Mouse (Mus musculus) liver, embryonic 16.5 days (tissue): ENCODE data around the gene Usp4. TPM values are rescaled to one million over a fixed set of nuclear protein-coding genes. Genes with fewer than 3 reads are reported as not detected.
"Not testable (repeated sequence)": the region's sequence is repeated elsewhere in the genome, so short reads cannot be mapped to it uniquely, and the experiment has no call there.

Experiments
- ATAC-seq: fragments of 200-750 bp; cut with Nextera tagmentation; 2 replicates; pipeline ENCODE4 v1.8.0; 2017; ENCODE audit warnings: low read depth, mild to moderate bottlenecking, moderate number of reproducible peaks, moderate library complexity
- H3K27ac ChIP-seq: fragments of 300-500 bp; sonication (generic); 2 replicates; pipeline ENCODE4 v1.5.1; 2014; ENCODE audit warnings: mild to moderate bottlenecking, low read length
- H3K27me3 ChIP-seq: fragments of 300-500 bp; sonication (generic); 2 replicates; pipeline ENCODE4 v1.6.1; 2014; ENCODE audit warnings: low read depth, low read length, mixed read lengths; ENCODE audit not compliant: control insufficient read depth, insufficient read depth
- H3K36me3 ChIP-seq: fragments of 300-500 bp; sonication (generic); 2 replicates; pipeline ENCODE4 v1.6.1; 2014; ENCODE audit warnings: mild to moderate bottlenecking; ENCODE audit not compliant: control insufficient read depth, insufficient read depth
- H3K4me1 ChIP-seq: fragments of 300-500 bp; sonication (generic); 2 replicates; pipeline ENCODE4 v1.6.1; 2014; ENCODE audit warnings: low read depth, low read length, mixed read lengths; ENCODE audit not compliant: control insufficient read depth
- H3K4me2 ChIP-seq: fragments of 300-500 bp; sonication (generic); 2 replicates; pipeline ENCODE4 v1.6.1; 2014; ENCODE audit warnings: low read depth, low read length, mixed read lengths
- H3K4me3 ChIP-seq: fragments of 300-500 bp; sonication (generic); 2 replicates; pipeline ENCODE4 v1.5.1; 2014; ENCODE audit warnings: low read depth, mild to moderate bottlenecking, low read length
- H3K9ac ChIP-seq: fragments of 300-500 bp; sonication (generic); 2 replicates; pipeline ENCODE4 v1.6.1; 2014; ENCODE audit warnings: low read depth, low read length
- H3K9me3 ChIP-seq: fragments of 300-500 bp; sonication (generic); replicated peaks from 2 replicates; pipeline ENCODE4 v1.6.1; 2016; ENCODE audit warnings: low read length; ENCODE audit not compliant: control insufficient read depth
- WGBS: fragments of 180-500 bp; shearing (Covaris S2); extraction: QIAGEN DNeasy Blood & Tissue Kit; methylation state at CpG from one replicate; pipeline ENCODE4 v1.1.7; 2014; ENCODE audit not compliant: insufficient replicate concordance; 5-methylcytosine and 5-hydroxymethylcytosine counted together
- polyA plus RNA-seq: library from polyadenylated mRNA; unstranded; fragments of >200 nt; fragmentation: Nextera tagmentation; extraction: Ambion mirVana; gene quantifications from 2 replicates; pipeline ENCODE4 v1.2.1, GENCODE M21; 2015

The Usp4 gene
- polyA plus RNA-seq, 1 experiment from 2014 or later, result 68.8 TPM

- WGBS, result 86% methylated on average over 3 of the region's 3 CpGs
- H3K4me3 ChIP-seq, result no peak overlapping the region
Observed at GRCm38 (mm10) chr9:108317572-108317971, 30.1 kb upstream of the Usp4 start.

GRCm38 (mm10) chr9:108318462-108318861, 29.2 kb upstream of the Usp4 start:
- Histone ChIP-seq H3K27ac (no peak overlapping the region), H3K9ac (no peak overlapping the region), H3K36me3 (peaks cover 20% of the 10 kb centered on the region), H3K4me2 (no peak overlapping the region), H3K4me1 (no peaks in the 10 kb centered on the region; the same call in none of the 2 replicates), H3K4me3 (no peak overlapping the region), H3K27me3 (no peaks in the 10 kb centered on the region), H3K9me3 (no peaks in the 10 kb centered on the region)
- no peak for ATAC-seq
- WGBS, result 79% methylated on average over 2 of the region's 2 CpGs

More at GRCm38 (mm10) chr9:108317572-108317971, 30.1 kb upstream of the Usp4 start:
- H3K27me3 ChIP-seq, result no peaks in the 10 kb centered on the region
- ATAC-seq, result no peak
- no peaks in the 10 kb centered on the region for H3K9me3 ChIP-seq
- no peaks in the 10 kb centered on the region; the same call in 1 of the 2 replicates for H3K4me1 ChIP-seq
- H3K36me3 ChIP-seq, result peaks cover 20% of the 10 kb centered on the region
- H3K9ac ChIP-seq, result no peak overlapping the region
- H3K27ac ChIP-seq, result no peak overlapping the region
- no peak overlapping the region for H3K4me2 ChIP-seq

GRCm38 (mm10) chr9:108322054-108322453, 25.6 kb upstream of the Usp4 start:
- ATAC-seq, result not testable (repeated sequence)

GRCm38 (mm10) chr9:108324784-108325183, 22.9 kb upstream of the Usp4 start:
- Histone ChIP-seq H3K9me3 (no peaks in the 10 kb centered on the region; the same call in 1 of the 2 replicates), H3K27me3 (no peaks in the 10 kb centered on the region), H3K4me1 (peaks cover 5% of the 10 kb centered on the region), H3K4me3 (no peak overlapping the region), H3K27ac (no peak overlapping the region), H3K9ac (no peak overlapping the region), H3K36me3 (peaks cover 40% of the 10 kb centered on the region), H3K4me2 (no peak overlapping the region)
- ATAC-seq, result no peak
- WGBS, result 97% methylated on average over 1 of the region's 1 CpGs

More at GRCm38 (mm10) chr9:108322054-108322453, 25.6 kb upstream of the Usp4 start:
- H3K4me2 ChIP-seq, H3K4me3 ChIP-seq, H3K9ac ChIP-seq, H3K27ac ChIP-seq, H3K9me3 ChIP-seq, H3K27me3 ChIP-seq, H3K4me1 ChIP-seq: not testable (repeated sequence)
- H3K36me3 ChIP-seq, result peaks cover 25% of the 10 kb centered on the region
- WGBS, result 82% methylated on average over 7 of the region's 7 CpGs

DNA sequence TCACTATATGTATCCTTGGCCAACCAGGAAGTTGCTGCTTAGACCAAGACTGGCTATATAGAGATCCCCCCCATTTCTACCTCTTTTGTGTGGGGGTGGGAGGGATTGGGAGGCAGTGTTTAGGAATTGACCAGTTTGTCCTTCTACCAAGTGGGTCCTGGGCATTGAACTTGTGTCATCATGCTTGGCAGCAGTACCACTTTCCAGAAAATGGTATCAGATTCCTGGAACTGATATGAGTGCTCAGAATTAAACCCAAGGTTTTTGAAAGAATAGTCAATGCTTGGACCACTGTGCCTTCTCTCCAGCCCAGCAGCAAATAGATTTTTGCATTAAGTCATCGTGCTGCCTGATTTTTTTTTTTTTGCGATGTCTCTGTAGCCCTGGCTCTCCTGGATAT, 21.8 kb upstream of the Usp4 start:
- Histone ChIP-seq H3K36me3 (peaks cover 42% of the 10 kb centered on the region), H3K27me3 (no peaks in the 10 kb centered on the region), H3K27ac (no peak overlapping the region), H3K4me2 (no peak overlapping the region), H3K4me1 (peaks cover 5% of the 10 kb centered on the region), H3K9me3 (no peaks in the 10 kb centered on the region; the same call in 1 of the 2 replicates), H3K9ac (no peak overlapping the region), H3K4me3 (no peak overlapping the region)
- ATAC-seq, result no peak
- WGBS, result 94% methylated on average over 2 of the region's 2 CpGs

DNA sequence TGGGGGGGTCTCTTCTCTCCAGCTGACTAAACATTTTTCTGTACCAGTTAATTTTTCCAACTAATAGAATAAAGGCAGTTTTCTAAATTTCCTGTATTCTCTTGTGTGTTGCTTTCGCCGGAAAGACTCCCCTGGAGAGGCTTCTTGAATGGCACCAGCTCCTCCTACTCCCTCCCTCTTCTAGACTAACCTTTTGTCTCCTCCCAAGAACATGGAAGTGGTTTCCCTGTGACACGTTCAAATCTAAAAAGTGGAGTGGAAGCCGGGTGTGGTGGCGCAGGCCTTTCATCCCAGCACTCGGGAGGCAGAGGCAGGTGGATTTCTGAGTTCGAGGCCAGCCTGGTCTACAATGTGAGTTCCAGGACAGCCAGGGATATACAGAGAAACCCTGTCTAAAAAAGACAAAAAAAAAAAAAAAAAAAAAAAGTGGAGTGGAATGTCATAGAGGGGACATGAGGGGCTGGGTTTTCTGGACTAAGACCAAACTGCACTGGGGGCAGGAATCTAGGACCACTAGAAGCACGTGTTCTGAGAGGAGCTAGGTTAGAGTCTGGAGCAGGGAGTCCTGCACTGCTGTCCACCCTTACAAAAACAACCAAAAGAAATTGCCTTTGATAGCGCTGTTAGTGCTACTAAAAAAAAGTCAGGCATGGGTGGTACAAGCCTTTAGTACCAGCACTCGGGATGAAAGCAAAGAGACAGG, 9.7 kb upstream of the Usp4 start:
- H3K27ac ChIP-seq, result peak overlapping the region; percentile 100
- peak overlapping the region; percentile 94 for H3K4me3 ChIP-seq
- H3K27me3 ChIP-seq, result no peaks in the 10 kb centered on the region
- H3K9me3 ChIP-seq, result no peaks in the 10 kb centered on the region
- peaks cover 33% of the 10 kb centered on the region for H3K4me1 ChIP-seq
- peak overlapping the region; percentile 99 for H3K9ac ChIP-seq
- peak overlapping the region; percentile 63 for H3K4me2 ChIP-seq
- ATAC-seq, result no peak
- 49% methylated on average over 10 of the region's 10 CpGs for WGBS
- H3K36me3 ChIP-seq, result peaks cover 43% of the 10 kb centered on the region

DNA sequence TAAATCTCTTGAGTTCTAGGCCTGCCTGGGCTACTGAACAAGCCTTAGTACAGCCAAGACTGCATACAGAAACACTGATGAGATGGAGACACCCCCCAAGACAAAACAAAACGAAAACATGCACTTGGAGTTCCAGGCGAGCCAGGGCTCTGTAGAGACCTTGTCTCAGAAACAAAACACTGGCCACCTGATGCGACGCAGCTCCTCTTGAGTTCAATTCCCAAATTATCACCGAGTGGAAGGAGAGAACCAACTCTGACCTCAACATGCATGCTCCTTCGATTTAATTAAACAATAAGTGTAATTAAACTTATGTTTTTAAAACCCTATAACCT, 9.1 kb upstream of the Usp4 start:
- Histone ChIP-seq H3K36me3 (peaks cover 38% of the 10 kb centered on the region), H3K27ac (peak overlapping the region; percentile 100), H3K9ac (peak overlapping the region; percentile 99), H3K4me1 (peaks cover 38% of the 10 kb centered on the region), H3K9me3 (no peaks in the 10 kb centered on the region), H3K4me2 (peak overlapping the region; percentile 63), H3K4me3 (peak overlapping the region; percentile 94), H3K27me3 (no peaks in the 10 kb centered on the region)
- 14% methylated on average over 6 of the region's 6 CpGs for WGBS
- ATAC-seq, result no peak

DNA sequence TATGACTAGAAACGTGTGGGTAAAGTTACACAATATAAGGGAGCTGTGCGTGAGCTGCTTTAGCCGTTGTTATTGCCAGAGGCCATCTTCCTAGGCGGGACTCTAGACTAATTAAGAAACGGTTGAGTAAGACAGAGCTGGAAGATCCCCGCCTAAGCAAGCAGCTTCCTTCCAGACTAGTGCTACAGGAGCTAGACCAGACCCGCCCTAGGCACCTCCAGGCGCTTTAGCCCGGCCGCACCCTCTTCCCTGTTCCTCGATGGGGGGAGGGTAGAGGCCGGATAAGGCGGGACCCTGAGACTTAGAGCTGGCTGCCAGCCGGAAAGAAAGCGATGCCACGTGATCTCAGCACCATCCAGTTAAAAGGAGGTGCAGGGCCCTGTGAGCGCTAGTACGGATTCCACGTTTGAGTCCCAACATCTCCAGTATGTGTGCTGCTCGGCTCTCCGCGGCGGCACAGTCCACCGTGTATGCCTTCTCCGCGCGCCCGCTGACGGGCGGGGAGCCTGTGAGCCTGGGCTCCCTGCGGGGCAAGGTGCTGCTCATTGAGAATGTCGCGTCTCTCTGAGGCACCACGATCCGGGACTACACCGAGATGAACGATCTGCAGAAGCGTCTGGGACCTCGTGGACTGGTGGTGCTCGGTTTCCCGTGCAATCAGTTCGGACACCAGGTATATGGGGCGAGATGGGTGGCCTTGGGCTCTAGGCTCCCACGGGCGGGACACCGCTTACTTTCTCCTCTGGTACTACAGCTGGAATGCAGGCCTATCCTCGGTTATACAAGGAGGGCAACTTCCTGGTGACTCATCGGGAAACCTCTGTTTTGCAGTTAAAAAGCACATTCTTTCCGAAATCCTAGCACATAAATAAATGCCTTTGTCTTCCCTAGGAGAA, 8.5 kb upstream of the Usp4 start, which contains the start of gene Gpx1:
Gene Gpx1 (plus strand): TSS at position 18 of the 896 bp plus-strand sequence.
- Histone ChIP-seq H3K36me3 (peaks cover 34% of the 10 kb centered on the region), H3K4me3 (peak within 1 kb of the TSS; percentile 94), H3K4me2 (peak within 1 kb of the TSS; percentile 63), H3K27me3 (no peaks in the 10 kb centered on the region), H3K9me3 (no peaks in the 10 kb centered on the region), H3K4me1 (peaks cover 45% of the 10 kb centered on the region), H3K9ac (peak within 1 kb of the TSS; percentile 99), H3K27ac (peak within 1 kb of the TSS; percentile 100)
- peak; percentile 92 for ATAC-seq
- WGBS, result under 1% methylated on average over 49 of the region's 49 CpGs

DNA sequence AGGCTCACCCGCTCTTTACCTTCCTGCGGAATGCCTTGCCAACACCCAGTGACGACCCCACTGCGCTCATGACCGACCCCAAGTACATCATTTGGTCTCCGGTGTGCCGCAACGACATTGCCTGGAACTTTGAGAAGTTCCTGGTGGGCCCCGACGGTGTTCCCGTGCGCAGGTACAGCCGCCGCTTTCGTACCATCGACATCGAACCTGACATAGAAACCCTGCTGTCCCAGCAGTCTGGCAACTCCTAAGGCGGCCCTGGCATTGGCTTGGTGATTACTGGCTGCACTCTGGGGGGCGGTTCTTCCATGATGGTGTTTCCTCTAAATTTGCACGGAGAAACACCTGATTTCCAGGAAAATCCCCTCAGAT, 7.8 kb upstream of the Usp4 start:
- H3K4me1 ChIP-seq, result peaks cover 51% of the 10 kb centered on the region
- ATAC-seq, result no peak
- H3K27ac ChIP-seq, result peak overlapping the region; percentile 100
- no peaks in the 10 kb centered on the region for H3K9me3 ChIP-seq
- peak overlapping the region; percentile 63 for H3K4me2 ChIP-seq
- peaks cover 27% of the 10 kb centered on the region for H3K36me3 ChIP-seq
- peak overlapping the region; percentile 94 for H3K4me3 ChIP-seq
- peak overlapping the region; percentile 99 for H3K9ac ChIP-seq
- WGBS, result 4% methylated on average over 20 of the region's 20 CpGs
- H3K27me3 ChIP-seq, result no peaks in the 10 kb centered on the region
